Mouse (Mus musculus): ENCODE measurements around the gene Dmbx1. TPM values are rescaled to one million over a fixed set of nuclear protein-coding genes. Genes with fewer than 3 reads are reported as not detected.

The Dmbx1 gene
- total and polyA plus RNA-seq, 3 experiments, result 0.19 to 2.3 TPM; not detected in 1

- TF ChIP-seq ZKSCAN1 (IDR thresholded peaks at IDR 0.05; ENCODE audit: low read depth, low read length), result no peak
These were observed 44.4 kb upstream of the Dmbx1 start (continued) for GRCm38 (mm10) chr4:115984111-115984510.

DNA sequence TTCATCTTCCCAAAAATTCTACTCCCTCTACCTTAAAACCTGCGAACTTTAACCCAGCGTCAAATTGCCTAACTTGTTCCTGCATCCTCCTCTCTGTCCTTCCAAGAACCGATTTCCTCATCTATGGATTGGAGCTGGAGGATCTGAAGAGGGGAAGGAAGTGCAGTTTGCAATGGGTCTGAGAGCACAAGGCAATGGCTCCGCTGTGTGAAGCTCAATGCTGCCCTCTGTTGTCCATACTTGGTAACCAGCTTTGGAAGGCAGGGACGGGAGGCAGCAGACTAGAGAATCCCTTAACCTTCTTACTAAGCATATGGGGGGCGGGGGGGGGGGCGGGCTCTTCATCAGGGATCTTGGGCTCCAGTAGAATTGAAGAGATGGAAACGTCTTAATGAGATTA, 41.0 kb upstream of the Dmbx1 start:
- Histone ChIP-seq H3K27ac (ENCODE audit: control insufficient read depth, low read depth, low read length) (no peak overlapping the region), H3K9me3 (replicated peaks; ENCODE audit: insufficient read depth, low read length) (no peaks in the 10 kb centered on the region), H3K27me3 (ENCODE audit: control insufficient read depth in 1 of 2, insufficient read depth in 2 of 2, low read length in 2 of 2) (0 out of 4 replicates have a peak, but pooled peaks cover 0 to 2% of the 10 kb centered on the region in 2 experiments), H3K79me2 (ENCODE audit: control insufficient read depth, insufficient read depth, low read length, poor library complexity) (no peaks in the 10 kb centered on the region), H3K36me3 (ENCODE audit: control insufficient read depth in 1 of 2, insufficient read depth in 2 of 2, low read length in 2 of 2) (peaks cover 0 to 3% of the 10 kb centered on the region in 2 experiments; a peak in 1 of 4 replicates), H3K9ac (ENCODE audit: control insufficient read depth, low read depth, low read length, poor library complexity, severe bottlenecking) (peak overlapping the region; percentile 51), H3K4me3 (ENCODE audit: control insufficient read depth in 1 of 2, insufficient read depth in 1 of 2, low read depth in 2 of 2, low read length in 2 of 2) (peak overlapping the region; percentile 29 to 30; a peak in 3 of 4 replicates), H3K4me1 (ENCODE audit: control insufficient read depth in 1 of 2, insufficient read depth in 2 of 2, low read length in 2 of 2) (peaks cover 0 to 9% of the 10 kb centered on the region in 2 experiments; a peak in 1 of 4 replicates)
- DNase-seq (ENCODE audit: low read depth, low spot score), result peak; percentile 87
- peak; percentile 80 for TF ChIP-seq ZC3H11A (IDR thresholded peaks at IDR 0.05; ENCODE audit: low read depth, low read length)
- peak; percentile 84 for TF ChIP-seq RAD21 (IDR thresholded peaks at IDR 0.05; ENCODE audit: low read depth, low read length)
- TF ChIP-seq BHLHE40 (IDR thresholded peaks at IDR 0.05; ENCODE audit: borderline replicate concordance, low read depth, low read length), result no peak
- peak; percentile 87 for TF ChIP-seq SMC3 (IDR thresholded peaks at IDR 0.05; ENCODE audit: low read depth, low read length)
- no peak for TF ChIP-seq ETS1 (IDR thresholded peaks at IDR 0.05; ENCODE audit: low read depth, low read length)
- TF ChIP-seq SIN3A (IDR thresholded peaks at IDR 0.05; ENCODE audit: low read length), result no peak
- TF ChIP-seq MAZ (IDR thresholded peaks at IDR 0.05; ENCODE audit: low read depth, low read length), result no peak
- TF ChIP-seq ZNF384 (IDR thresholded peaks at IDR 0.05; ENCODE audit: low read depth, low read length), result peak; percentile 64
- no peak for TF ChIP-seq MYB (IDR thresholded peaks at IDR 0.05; ENCODE audit: low read depth, low read length)
- no peak for TF ChIP-seq POLR2AphosphoS5 (IDR thresholded peaks at IDR 0.05; ENCODE audit: borderline replicate concordance, low read depth, low read length)
- TF ChIP-seq POLR2A (IDR thresholded peaks at IDR 0.05; ENCODE audit: control insufficient read depth in 1 of 2, insufficient read depth in 1 of 2, low read depth in 1 of 2, low read length in 2 of 2, poor library complexity in 1 of 2), result no peak
- peak; percentile 84 to 91 (median 88) for TF ChIP-seq CTCF (IDR thresholded peaks at IDR 0.05 in 2 of 3, conservative IDR thresholded peaks at IDR 0.05 in 1 of 3; ENCODE audit: control insufficient read depth in 1 of 3, insufficient read depth in 1 of 3, low read depth in 2 of 3, low read length in 3 of 3, poor library complexity in 1 of 3, severe bottlenecking in 1 of 3)

GRCm38 (mm10) chr4:115979437-115979836, 39.7 kb upstream of the Dmbx1 start:
- peaks cover 0 to 3% of the 10 kb centered on the region in 2 experiments; a peak in 1 of 4 replicates for H3K36me3 ChIP-seq (ENCODE audit: control insufficient read depth in 1 of 2, insufficient read depth in 2 of 2, low read length in 2 of 2)
- no peaks in the 10 kb centered on the region for H3K79me2 ChIP-seq (ENCODE audit: control insufficient read depth, insufficient read depth, low read length, poor library complexity)
- H3K27ac ChIP-seq (ENCODE audit: control insufficient read depth, low read depth, low read length), result no peak overlapping the region
- no peak overlapping the region for H3K4me3 ChIP-seq (ENCODE audit: control insufficient read depth in 1 of 2, insufficient read depth in 1 of 2, low read depth in 2 of 2, low read length in 2 of 2)
- TF ChIP-seq USF1 (IDR thresholded peaks at IDR 0.05; ENCODE audit: low read depth, low read length), result no peak
- no peak for TF ChIP-seq MYC (IDR thresholded peaks at IDR 0.05; ENCODE audit: low read depth, low read length)
- no peak for TF ChIP-seq ZC3H11A (IDR thresholded peaks at IDR 0.05; ENCODE audit: low read depth, low read length)
- no peak for TF ChIP-seq ETS1 (IDR thresholded peaks at IDR 0.05; ENCODE audit: low read depth, low read length)
- TF ChIP-seq ELF1 (IDR thresholded peaks at IDR 0.05; ENCODE audit: low read depth, low read length), result no peak
- TF ChIP-seq HCFC1 (IDR thresholded peaks at IDR 0.05; ENCODE audit: low read depth, low read length), result no peak
- TF ChIP-seq CTCF (IDR thresholded peaks at IDR 0.05 in 2 of 3, conservative IDR thresholded peaks at IDR 0.05 in 1 of 3; ENCODE audit: control insufficient read depth in 1 of 3, insufficient read depth in 1 of 3, low read depth in 2 of 3, low read length in 3 of 3, poor library complexity in 1 of 3, severe bottlenecking in 1 of 3), result no peak
- TF ChIP-seq RCOR1 (IDR thresholded peaks at IDR 0.05; ENCODE audit: low read depth, low read length), result no peak
- TF ChIP-seq POLR2AphosphoS5 (IDR thresholded peaks at IDR 0.05; ENCODE audit: borderline replicate concordance, low read depth, low read length), result no peak
- no peak for TF ChIP-seq MXI1 (IDR thresholded peaks at IDR 0.05; ENCODE audit: low read depth, low read length)
- no peak for TF ChIP-seq TBP (IDR thresholded peaks at IDR 0.05; ENCODE audit: low read depth, low read length)
- TF ChIP-seq MEF2A (IDR thresholded peaks at IDR 0.05; ENCODE audit: extremely low read depth, insufficient replicate concordance, low read depth, low read length, poor library complexity, severe bottlenecking), result no peak
- no peak for TF ChIP-seq UBTF (IDR thresholded peaks at IDR 0.05; ENCODE audit: borderline replicate concordance, insufficient read depth, low read depth, low read length)
- TF ChIP-seq SIN3A (IDR thresholded peaks at IDR 0.05; ENCODE audit: low read length), result no peak
- no peak for TF ChIP-seq ZNF384 (IDR thresholded peaks at IDR 0.05; ENCODE audit: low read depth, low read length)
- no peak for TF ChIP-seq POLR2A (IDR thresholded peaks at IDR 0.05; ENCODE audit: control insufficient read depth in 1 of 2, insufficient read depth in 1 of 2, low read depth in 1 of 2, low read length in 2 of 2, poor library complexity in 1 of 2)
- TF ChIP-seq GATA1 (IDR thresholded peaks at IDR 0.05; ENCODE audit: low read depth, low read length), result no peak
- TF ChIP-seq ZKSCAN1 (IDR thresholded peaks at IDR 0.05; ENCODE audit: low read depth, low read length), result no peak
- TF ChIP-seq CHD1 (IDR thresholded peaks at IDR 0.05; ENCODE audit: low read depth, low read length), result no peak
- no peak for TF ChIP-seq CHD2 (IDR thresholded peaks at IDR 0.05; ENCODE audit: low read length)
- H3K27me3 ChIP-seq (ENCODE audit: control insufficient read depth in 1 of 2, insufficient read depth in 2 of 2, low read length in 2 of 2), result peaks cover 0 to 2% of the 10 kb centered on the region in 2 experiments; a peak in 1 of 4 replicates
- H3K9me3 ChIP-seq (replicated peaks; ENCODE audit: insufficient read depth, low read length), result no peaks in the 10 kb centered on the region
- DNase-seq (ENCODE audit: low read depth, low spot score), result no peak
- no peak overlapping the region for H3K9ac ChIP-seq (ENCODE audit: control insufficient read depth, low read depth, low read length, poor library complexity, severe bottlenecking)
- H3K4me1 ChIP-seq (ENCODE audit: control insufficient read depth in 1 of 2, insufficient read depth in 2 of 2, low read length in 2 of 2), result peaks cover 0 to 9% of the 10 kb centered on the region in 2 experiments; a peak in 1 of 4 replicates
